Mouse (Mus musculus) MEL (cell line): Measurements from ENCODE around the gene Nr2f6. TPM values are rescaled to one million over a fixed set of nuclear protein-coding genes. Genes with fewer than 3 reads are reported as not detected.

ENCODE experiments used
- DNase-seq: peaks from one replicate; pipeline ENCODE4 v3.0.0; 2011; ENCODE audit warnings: low read depth, low spot score
- H3K27ac ChIP-seq: 2 replicates; pipeline ENCODE4 v1.5.1; 2012; ENCODE audit warnings: low read depth, mild to moderate bottlenecking, control low read depth, low read length, moderate library complexity; ENCODE audit not compliant: control insufficient read depth
- H3K27me3 ChIP-seq, 2 experiments: fragments of 150-350 bp in 1 of 2; sonication (generic) in 1 of 2; 2 replicates each; pipeline ENCODE4 v1.6.1; 2012; ENCODE audit warnings: low read length in 2 of 2, mild to moderate bottlenecking in 2 of 2, improper control_type of control experiment in 1 of 2, moderate library complexity in 1 of 2; ENCODE audit not compliant: insufficient read depth in 2 of 2, control insufficient read depth in 1 of 2
- H3K36me3 ChIP-seq, 2 experiments: 2 replicates each; pipeline ENCODE4 v1.6.1; 2012 to 2014; ENCODE audit warnings: low read length in 2 of 2, improper control_type of control experiment in 1 of 2, inconsistent platforms in 1 of 2, mild to moderate bottlenecking in 1 of 2; ENCODE audit not compliant: insufficient read depth in 2 of 2, control insufficient read depth in 1 of 2
- H3K4me1 ChIP-seq, 2 experiments: fragments of 150-350 bp in 1 of 2; sonication (generic) in 1 of 2; 2 replicates each; pipeline ENCODE4 v1.6.1; 2012; ENCODE audit warnings: low read length in 2 of 2, improper control_type of control experiment in 1 of 2, mild to moderate bottlenecking in 1 of 2; ENCODE audit not compliant: insufficient read depth in 2 of 2, control insufficient read depth in 1 of 2
- H3K4me3 ChIP-seq, 2 experiments: fragments of 150-350 bp in 1 of 2; sonication (generic) in 1 of 2; 2 replicates each; pipeline ENCODE4 v1.5.1; 2012; ENCODE audit warnings: low read depth in 2 of 2, low read length in 2 of 2, mild to moderate bottlenecking in 2 of 2, moderate library complexity in 2 of 2, control low read depth in 1 of 2, improper control_type of control experiment in 1 of 2; ENCODE audit not compliant: control insufficient read depth in 1 of 2, insufficient read depth in 1 of 2
- H3K79me2 ChIP-seq: 2 replicates; pipeline ENCODE4 v1.6.1; 2012; ENCODE audit warnings: mild to moderate bottlenecking, low read length, moderate library complexity; ENCODE audit not compliant: control insufficient read depth, poor library complexity, insufficient read depth
- H3K9ac ChIP-seq: 2 replicates; pipeline ENCODE4 v1.6.1; 2012; ENCODE audit warnings: low read depth, mild to moderate bottlenecking, control low read depth, low read length, moderate library complexity; ENCODE audit not compliant: control insufficient read depth, poor library complexity, severe bottlenecking
- H3K9me3 ChIP-seq: fragments of 150-350 bp; sonication (generic); replicated peaks from 2 replicates; pipeline ENCODE4 v1.6.1; 2012; ENCODE audit warnings: mild to moderate bottlenecking, low read length, improper control_type of control experiment, moderate library complexity; ENCODE audit not compliant: insufficient read depth
- BHLHE40 ChIP-seq: IDR thresholded peaks from 2 replicates; pipeline ENCODE4 v1.6.1; 2012; ENCODE audit warnings: low read depth, mild to moderate bottlenecking, inconsistent platforms, low read length, improper control_type of control experiment, borderline replicate concordance
- CHD1 ChIP-seq: IDR thresholded peaks from 2 replicates; pipeline ENCODE4 v1.6.1; 2012; ENCODE audit warnings: low read depth, mild to moderate bottlenecking, inconsistent platforms, low read length, improper control_type of control experiment
- CTCF ChIP-seq, 3 experiments: IDR thresholded peaks in 2 of 3; conservative IDR thresholded peaks in 1 of 3; 2 replicates each; pipeline ENCODE4 v1.5.1; 2011 to 2012; ENCODE audit warnings: low read length in 3 of 3, low read depth in 2 of 3, mild to moderate bottlenecking in 2 of 3, improper control_type of control experiment in 1 of 3, inconsistent platforms in 1 of 3, mixed read lengths in 1 of 3, moderate library complexity in 1 of 3; ENCODE audit not compliant: control insufficient read depth in 1 of 3, insufficient read depth in 1 of 3, poor library complexity in 1 of 3, severe bottlenecking in 1 of 3
- E2F4 ChIP-seq: IDR thresholded peaks from 2 replicates; pipeline ENCODE4 v1.6.1; 2011; ENCODE audit warnings: low read depth, low read length, improper control_type of control experiment, borderline replicate concordance
- ELF1 ChIP-seq: IDR thresholded peaks from 2 replicates; pipeline ENCODE4 v1.6.1; 2014; ENCODE audit warnings: low read depth, mild to moderate bottlenecking, inconsistent platforms, low read length, improper control_type of control experiment, moderate library complexity
- ETS1 ChIP-seq: IDR thresholded peaks from 2 replicates; pipeline ENCODE4 v1.6.1; 2012; ENCODE audit warnings: low read depth, mild to moderate bottlenecking, inconsistent platforms, low read length, improper control_type of control experiment, moderate library complexity
- GABPA ChIP-seq: IDR thresholded peaks from 2 replicates; pipeline ENCODE4 v1.6.1; 2012; ENCODE audit warnings: low read depth, mild to moderate bottlenecking, inconsistent platforms, low read length, improper control_type of control experiment, moderate library complexity
- GATA1 ChIP-seq: IDR thresholded peaks from 2 replicates; pipeline ENCODE4 v1.6.1; 2011; ENCODE audit warnings: low read depth, low read length, improper control_type of control experiment
- HCFC1 ChIP-seq: IDR thresholded peaks from 2 replicates; pipeline ENCODE4 v1.6.1; 2012; ENCODE audit warnings: low read depth, mild to moderate bottlenecking, inconsistent platforms, low read length, improper control_type of control experiment, moderate library complexity
- JUND ChIP-seq: IDR thresholded peaks from 2 replicates; pipeline ENCODE4 v1.6.1; 2011; ENCODE audit warnings: low read depth, mild to moderate bottlenecking, improper control_type of control experiment, low read length
- MAX ChIP-seq: IDR thresholded peaks from 2 replicates; pipeline ENCODE4 v1.6.1; 2011; ENCODE audit warnings: low read length, improper control_type of control experiment
- MAZ ChIP-seq: IDR thresholded peaks from 2 replicates; pipeline ENCODE4 v1.6.1; 2012; ENCODE audit warnings: low read depth, mild to moderate bottlenecking, inconsistent platforms, low read length, improper control_type of control experiment
- NRF1 ChIP-seq: IDR thresholded peaks from 2 replicates; pipeline ENCODE4 v1.6.1; 2014; ENCODE audit warnings: low read depth, mild to moderate bottlenecking, inconsistent platforms, low read length, improper control_type of control experiment, moderate library complexity; ENCODE audit not compliant: poor library complexity, insufficient read depth, severe bottlenecking
- SIN3A ChIP-seq: IDR thresholded peaks from 2 replicates; pipeline ENCODE4 v1.6.1; 2012; ENCODE audit warnings: low read length, improper control_type of control experiment, inconsistent platforms
- SMC3 ChIP-seq: IDR thresholded peaks from 2 replicates; pipeline ENCODE4 v1.6.1; 2011; ENCODE audit warnings: low read depth, low read length, improper control_type of control experiment
- TBP ChIP-seq: IDR thresholded peaks from 2 replicates; pipeline ENCODE4 v1.8.0; 2011; ENCODE audit warnings: low read depth, low read length, improper control_type of control experiment
- TCF12 ChIP-seq: IDR thresholded peaks from 2 replicates; pipeline ENCODE4 v1.6.1; 2014; ENCODE audit warnings: low read depth, mild to moderate bottlenecking, inconsistent platforms, low read length, improper control_type of control experiment, moderate library complexity
- UBTF ChIP-seq: IDR thresholded peaks from 2 replicates; pipeline ENCODE4 v1.6.1; 2012; ENCODE audit warnings: low read depth, mild to moderate bottlenecking, inconsistent platforms, low read length, improper control_type of control experiment, moderate library complexity, borderline replicate concordance; ENCODE audit not compliant: insufficient read depth
- ZKSCAN1 ChIP-seq: IDR thresholded peaks from 2 replicates; pipeline ENCODE4 v1.6.1; 2012; ENCODE audit warnings: low read depth, mild to moderate bottlenecking, inconsistent platforms, low read length, improper control_type of control experiment, moderate library complexity
- ZNF384 ChIP-seq: IDR thresholded peaks from 2 replicates; pipeline ENCODE4 v1.6.1; 2012; ENCODE audit warnings: low read depth, mild to moderate bottlenecking, inconsistent platforms, low read length, improper control_type of control experiment
- polyA plus RNA-seq, 2 experiments: library from polyadenylated mRNA; stranded (reverse) in 1 of 2; unstranded in 1 of 2; fragments of >175 nt in 1 of 2; fragments of >200 nt in 1 of 2; gene quantifications; 2 replicates each; pipeline versions ENCODE4 v1.2.1 to v1.2.4; 2012; ENCODE audit warnings: low replicate concordance in 2 of 2, low read depth in 1 of 2; ENCODE audit not compliant: insufficient read length in 2 of 2, insufficient read depth in 1 of 2, missing spikeins in 1 of 2
- total RNA-seq: library from RNA; depleted of rRNA; stranded (reverse); fragments of 300-350 nt; gene quantifications from 2 replicates; pipeline ENCODE4 v1.2.3, GENCODE M21; 2012

Nr2f6 gene
- total and polyA plus RNA-seq, 3 experiments = 29.6 to 48.3 TPM; not detected in 1

GRCm38 (mm10) chr8:71396639-71397305, 15.0 kb upstream of the Nr2f6 start, which contains the start of gene Babam1 (continued):
- 0 out of 2 replicates have a peak, but pooled peaks have one; percentile 26 for TF ChIP-seq ETS1
- TF ChIP-seq ELF1 = peak; percentile 89
- TF ChIP-seq CHD1 = no peak
- peak; percentile 78 for TF ChIP-seq TBP
- peak; percentile 94 for TF ChIP-seq SIN3A

GRCm38 (mm10) chr8:71395629-71396028, 13.9 kb upstream of the Nr2f6 start, which contains the start of gene Ushbp1:
TSS of gene Ushbp1 (minus strand) at chr8:71395802.
- Histone ChIP-seq H3K36me3 (peaks cover 0 to 8% of the 10 kb centered on the region in 2 experiments; a peak in 2 of 4 replicates), H3K27ac (peak within 1 kb of the TSS; percentile 70), H3K4me3 (peak within 1 kb of the TSS; percentile 50 to 54), H3K27me3 (no peaks in the 10 kb centered on the region), H3K79me2 (peaks cover 4% of the 10 kb centered on the region; the same call in 1 of the 2 replicates), H3K4me1 (peaks cover 0 to 7% of the 10 kb centered on the region in 2 experiments; a peak in 2 of 4 replicates), H3K9ac (peak within 1 kb of the TSS; percentile 70), H3K9me3 (no peaks in the 10 kb centered on the region)
- TF ChIP-seq TCF12 (no peak), MAX (no peak), ZNF384 (no peak)
- DNase-seq = no peak

GRCm38 (mm10) chr8:71395071-71395470, 13.3 kb upstream of the Nr2f6 start:
- H3K4me3 ChIP-seq = no peak overlapping the region
- peaks cover 0 to 8% of the 10 kb centered on the region in 2 experiments; a peak in 2 of 4 replicates for H3K36me3 ChIP-seq
- H3K27me3 ChIP-seq = no peaks in the 10 kb centered on the region
- peaks cover 0 to 7% of the 10 kb centered on the region in 2 experiments; a peak in 2 of 4 replicates for H3K4me1 ChIP-seq
- no peak for DNase-seq
- peaks cover 4% of the 10 kb centered on the region; the same call in 1 of the 2 replicates for H3K79me2 ChIP-seq
- H3K27ac ChIP-seq = no peak overlapping the region
- H3K9ac ChIP-seq = no peak overlapping the region
- TF ChIP-seq GATA1 = no peak
- no peak for TF ChIP-seq CTCF (IDR thresholded peaks at IDR 0.05 in 2 of 3, conservative IDR thresholded peaks at IDR 0.05 in 1 of 3; ENCODE audit: control insufficient read depth in 1 of 3, insufficient read depth in 1 of 3, low read depth in 2 of 3, low read length in 3 of 3, poor library complexity in 1 of 3, severe bottlenecking in 1 of 3)
- H3K9me3 ChIP-seq = no peaks in the 10 kb centered on the region

- Histone ChIP-seq H3K4me3 (no peak overlapping the region), H3K27me3 (no peaks in the 10 kb centered on the region), H3K9ac (no peak overlapping the region), H3K79me2 (peaks cover 4% of the 10 kb centered on the region; the same call in 1 of the 2 replicates), H3K9me3 (no peaks in the 10 kb centered on the region), H3K27ac (no peak overlapping the region), H3K36me3 (peaks cover 0 to 8% of the 10 kb centered on the region in 2 experiments; a peak in 2 of 4 replicates), H3K4me1 (peaks cover 0 to 7% of the 10 kb centered on the region in 2 experiments; a peak in 2 of 4 replicates)
- DNase-seq = no peak
- TF ChIP-seq NRF1 (no peak), GABPA (no peak), CTCF (IDR thresholded peaks at IDR 0.05 in 2 of 3, conservative IDR thresholded peaks at IDR 0.05 in 1 of 3; ENCODE audit: control insufficient read depth in 1 of 3, insufficient read depth in 1 of 3, low read depth in 2 of 3, low read length in 3 of 3, poor library complexity in 1 of 3, severe bottlenecking in 1 of 3) (no peak), SMC3 (no peak), ELF1 (no peak), MAX (no peak), BHLHE40 (no peak), TCF12 (no peak), UBTF (no peak), ZNF384 (no peak), HCFC1 (no peak), MAZ (no peak), E2F4 (no peak), ZKSCAN1 (no peak), JUND (no peak)
Observed at GRCm38 (mm10) chr8:71394481-71394880, 12.7 kb upstream of the Nr2f6 start.
